Mouse (Mus musculus) thymus, postnatal 0 days (tissue): ENCODE measurements around the gene Psg18. TPM values are rescaled to one million over a fixed set of nuclear protein-coding genes. Genes with fewer than 3 reads are reported as not detected.
"Not testable (repeated sequence)": the region's sequence is repeated elsewhere in the genome, so short reads cannot be mapped to it uniquely, and the experiment has no call there.

Experiments
- DNase-seq: peaks from one replicate; pipeline ENCODE4 v3.0.0-alpha.2; 2015; ENCODE audit warnings: low spot score
- polyA plus RNA-seq: library from polyadenylated mRNA; unstranded; fragments of >200 nt; fragmentation: Nextera tagmentation; extraction: Ambion mirVana; gene quantifications from 2 replicates; pipeline ENCODE4 v1.2.1, GENCODE M21; 2015

Gene Psg18
- 0.08 and 0.15 TPM in 2 replicates for polyA plus RNA-seq

DNA sequence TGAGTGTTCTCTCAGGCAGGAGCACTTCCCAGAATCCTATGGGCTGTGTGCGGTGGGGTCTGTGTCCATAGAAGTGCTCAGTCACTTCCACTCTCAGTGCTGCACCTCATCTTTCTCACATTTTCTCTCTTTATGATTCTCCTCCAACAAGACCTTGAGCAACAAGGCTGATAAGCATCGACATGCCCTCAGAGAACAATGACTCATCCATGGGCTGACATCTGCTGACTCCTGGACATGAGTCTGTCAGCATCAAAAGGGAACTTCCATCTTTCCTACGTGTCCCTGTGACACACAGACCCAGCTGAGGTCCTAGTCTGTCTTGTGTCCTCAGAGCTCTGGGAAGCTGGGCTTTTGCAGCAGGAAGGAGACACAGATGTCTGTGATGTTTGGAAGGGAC lies at the start of gene Psg18:
Gene Psg18 (minus strand): TSS at position 101 of the 400 bp plus-strand sequence.
- not testable (repeated sequence) for DNase-seq

GRCm38 (mm10) chr7:18403407-18403806 lies 48.6 kb upstream of the Psg18 start:
- DNase-seq = no peak

DNA sequence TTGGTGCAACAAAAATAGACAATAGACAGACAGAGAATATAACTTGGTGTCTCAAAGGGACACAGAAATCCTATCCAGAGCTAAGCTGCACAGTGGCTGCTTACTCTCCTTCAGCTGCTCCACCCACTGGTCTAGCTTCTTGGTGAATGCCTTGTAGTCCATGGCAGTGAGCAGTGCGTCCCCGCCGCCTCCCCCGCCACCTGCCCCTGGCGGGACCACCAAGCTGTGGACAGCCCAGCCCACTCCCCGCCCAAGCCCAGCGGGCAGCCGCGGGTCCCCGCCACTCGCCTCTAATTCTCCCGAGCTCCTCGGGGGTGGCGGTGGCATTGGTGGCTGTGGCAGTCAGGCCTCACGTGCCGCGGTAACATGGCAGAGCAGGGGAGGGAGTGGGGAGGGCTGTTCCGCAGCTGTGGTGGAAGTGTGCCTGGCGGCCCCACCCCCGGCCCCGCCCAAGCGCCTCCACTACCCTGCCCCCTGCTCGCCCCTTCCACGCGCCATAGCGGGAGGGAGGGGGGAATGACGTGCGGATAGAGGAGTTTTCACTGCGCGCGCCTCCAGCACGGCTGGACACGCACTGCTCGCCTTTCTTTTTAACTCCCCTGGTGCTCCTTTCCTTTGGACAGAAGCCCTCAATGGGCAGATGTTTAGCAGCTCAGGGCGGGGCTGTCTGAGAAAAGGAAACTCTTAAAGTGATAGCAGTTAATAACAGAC lies 47.9 kb upstream of the Psg18 start:
- no peak for DNase-seq

DNA sequence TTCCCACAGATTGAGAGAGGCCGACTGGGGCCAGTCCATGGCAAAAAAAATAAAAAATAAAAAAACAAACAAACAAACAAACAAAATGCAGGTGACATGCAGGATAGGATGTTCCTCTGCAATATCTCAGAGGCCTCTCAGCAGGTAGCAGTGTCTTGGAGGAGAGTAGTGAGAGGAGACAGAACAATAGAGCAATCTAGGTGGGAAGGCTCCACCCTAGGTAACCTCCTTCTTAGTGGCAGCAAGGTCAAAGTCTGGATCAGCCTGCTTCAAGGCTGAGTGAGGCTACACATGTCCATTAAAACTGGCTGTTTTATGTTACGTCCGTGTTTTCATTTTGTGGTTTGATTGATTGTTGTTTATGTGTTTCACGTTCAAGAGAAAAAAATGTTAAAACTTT lies 36.7 kb upstream of the Psg18 start:
- not testable (repeated sequence) for DNase-seq

GRCm38 (mm10) chr7:18378295-18378694 lies 23.5 kb upstream of the Psg18 start:
- DNase-seq = no peak

- not testable (repeated sequence) for DNase-seq
These were observed 19.4 kb downstream of the Psg18 start for GRCm38 (mm10) chr7:18335411-18335810.

Other genes starting within 250 kb of the Psg18 start
- gene Igfl3, start 178.5 kb downstream of the Psg18 start, polyA plus RNA-seq = not detected in 2 replicates
- 0.27 and 0.32 TPM in 2 replicates for gene Mill1, start 109.7 kb downstream of the Psg18 start, polyA plus RNA-seq
- 0.06 and 0.07 TPM in 2 replicates for gene Psg28, start 77.0 kb upstream of the Psg18 start, polyA plus RNA-seq
- gene Psg26, start 129.2 kb upstream of the Psg18 start, polyA plus RNA-seq = not detected in 2 replicates
- 0.04 TPM in 1 of 2 replicates, not detected in the other for gene Psg25, start 177.3 kb upstream of the Psg18 start, polyA plus RNA-seq
- gene Psg27, start 212.3 kb upstream of the Psg18 start, polyA plus RNA-seq = 0.29 and 0.44 TPM in 2 replicates